Mouse (Mus musculus) left cerebral cortex, postnatal 10 days (tissue): Measurements from ENCODE around the gene Tmem100. TPM values are rescaled to one million over a fixed set of nuclear protein-coding genes. Genes with fewer than 3 reads are reported as not detected.

Source experiments
- DNase-seq, 2 experiments: peaks; one replicate each; pipeline ENCODE4 v3.0.0; 2021 to 2022; ENCODE audit warnings: low spot score in 2 of 2, mixed read lengths in 1 of 2; ENCODE audit errors: extremely low spot score in 1 of 2
- intact Hi-C: fragments of 180-260 bp; cut with DNase I; formaldehyde crosslinking; loops from one replicate; pipeline ENCODE4 v1.15.1; 2025
- total RNA-seq, 2 experiments: library from RNA; stranded (reverse); gene quantifications; 2 replicates each; pipeline ENCODE4 v1.2.3; 2021

The Tmem100 gene
- 10 to 100 TPM; 17.9 to 18.4 TPM for total RNA-seq

- no peak for DNase-seq
- intact Hi-C loops = loop anchor here (5.0 kb wide), 1 partner anchor 137 kb away; no protein-coding TSS in a partner anchor
These were observed at the start of gene Tmem100 for GRCm38 (mm10) chr11:90029841-90030398. Tmem100 (plus strand) TSS chr11:90030348.

- intact Hi-C loops = no loop called here
- no peak for DNase-seq
These were observed 47.2 kb upstream of the Tmem100 start for GRCm38 (mm10) chr11:89982918-89983317.

GRCm38 (mm10) chr11:89984436-89984835, 45.7 kb upstream of the Tmem100 start:
- intact Hi-C loops = no loop called here
- no peak for DNase-seq

- intact Hi-C loops = no loop called here
- DNase-seq = no peak
These were observed 44.7 kb upstream of the Tmem100 start for GRCm38 (mm10) chr11:89985200-89986187.

GRCm38 (mm10) chr11:89986516-89986915, 43.6 kb upstream of the Tmem100 start:
- intact Hi-C loops = no loop called here
- no peak for DNase-seq

GRCm38 (mm10) chr11:89988936-89989589, 41.1 kb upstream of the Tmem100 start:
- intact Hi-C loops = loop anchor here (2.0 kb wide), 1 partner anchor 182 kb away; no protein-coding TSS in a partner anchor
- DNase-seq = peak; percentile 48 to 81

- intact Hi-C loops = loop anchor here (10.0 kb wide), 1 partner anchor 633 kb away; no protein-coding TSS in a partner anchor
- DNase-seq = no peak
These were observed 38.5 kb upstream of the Tmem100 start for GRCm38 (mm10) chr11:89991661-89992060.

- no peak for DNase-seq
- intact Hi-C loops = loop anchor here (10.0 kb wide), 1 partner anchor 630 kb away; no protein-coding TSS in a partner anchor
These were observed 35.4 kb upstream of the Tmem100 start for GRCm38 (mm10) chr11:89994706-89995105.

GRCm38 (mm10) chr11:89995596-89995995, 34.6 kb upstream of the Tmem100 start:
- intact Hi-C loops = loop anchor here (10.0 kb wide), 1 partner anchor 629 kb away; no protein-coding TSS in a partner anchor

GRCm38 (mm10) chr11:89996406-89996805, 33.7 kb upstream of the Tmem100 start:
- intact Hi-C loops = loop anchor here (10.0 kb wide), 1 partner anchor 628 kb away; no protein-coding TSS in a partner anchor
- no peak for DNase-seq

More at GRCm38 (mm10) chr11:89995596-89995995, 34.6 kb upstream of the Tmem100 start:
- no peak for DNase-seq

GRCm38 (mm10) chr11:89996856-89997255, 33.3 kb upstream of the Tmem100 start:
- DNase-seq = no peak
- intact Hi-C loops = loop anchor here (10.0 kb wide), 1 partner anchor 628 kb away; no protein-coding TSS in a partner anchor

GRCm38 (mm10) chr11:89998996-89999770, 31.0 kb upstream of the Tmem100 start:
- DNase-seq = no peak
- intact Hi-C loops = loop anchor here (10.0 kb wide), 1 partner anchor 626 kb away; no protein-coding TSS in a partner anchor

- intact Hi-C loops = no loop called here
- no peak for DNase-seq
These were observed 29.5 kb upstream of the Tmem100 start for GRCm38 (mm10) chr11:90000666-90001065.

- intact Hi-C loops = no loop called here
- no peak for DNase-seq
These were observed 28.5 kb upstream of the Tmem100 start for GRCm38 (mm10) chr11:90001396-90002230.

GRCm38 (mm10) chr11:90002231-90002986, 27.7 kb upstream of the Tmem100 start, which contains the start of gene Pctp:
Pctp (minus strand) TSS chr11:90002894.
- intact Hi-C loops = no loop called here
- peak in 1 of 2 experiments; percentile 87 for DNase-seq

GRCm38 (mm10) chr11:90002987-90003348, 27.2 kb upstream of the Tmem100 start:
- intact Hi-C loops = no loop called here
- no peak for DNase-seq

- intact Hi-C loops = no loop called here
- no peak for DNase-seq
These were observed 26.8 kb upstream of the Tmem100 start for GRCm38 (mm10) chr11:90003386-90003785.
